Mouse (Mus musculus): ENCODE results near the gene Zscan26. TPM values are rescaled to one million over a fixed set of nuclear protein-coding genes. Genes with fewer than 3 reads are reported as not detected.
"Not testable (repeated sequence)": the region's sequence is repeated elsewhere in the genome, so short reads cannot be mapped to it uniquely, and the experiment has no call there.

Zscan26 gene
- polyA plus RNA-seq, 1 experiment from 2014 or later: 17.3 TPM

DNA sequence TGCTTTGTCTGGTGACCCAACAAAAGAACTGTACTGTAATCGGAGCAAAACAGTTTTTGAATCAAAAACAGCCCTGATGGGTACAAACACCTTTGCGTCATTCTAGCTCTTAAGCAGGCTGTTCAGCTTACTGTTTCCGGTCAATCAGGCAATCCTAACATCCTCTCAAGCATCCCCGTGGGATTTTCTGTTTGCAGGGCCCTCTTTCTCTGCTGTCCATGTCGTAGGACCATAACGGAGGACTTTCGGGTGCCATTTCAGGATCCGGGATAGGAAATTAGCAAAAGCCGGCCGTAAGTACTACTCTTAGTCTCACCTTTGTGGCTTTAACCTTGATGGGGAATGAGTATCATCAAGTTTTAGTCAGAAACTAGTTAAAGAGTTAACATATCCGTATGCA lies 46.2 kb downstream of the Zscan26 start:
- Histone ChIP-seq H3K4me3 (ENCODE audit: low read depth, low read length) (peak overlapping the region; percentile 51; the same call in 1 of the 2 replicates), H3K27me3 (ENCODE audit: control insufficient read depth, insufficient read depth, low read length) (no peaks in the 10 kb centered on the region), H3K9me3 (ENCODE audit: control insufficient read depth, low read length) (no peaks in the 10 kb centered on the region), H3K4me2 (replicated peaks; ENCODE audit: low read depth) (peak overlapping the region; percentile 68; the same call in 1 of the 2 replicates), H3K4me1 (replicated peaks; ENCODE audit: control insufficient read depth, insufficient read depth) (peaks cover 5% of the 10 kb centered on the region; the same call in 1 of the 2 replicates), H3K9ac (ENCODE audit: low read length) (no peak overlapping the region), H3K36me3 (ENCODE audit: control insufficient read depth, insufficient read depth, low read length) (no peaks in the 10 kb centered on the region), H3K27ac (replicated peaks) (no peak overlapping the region)
- no peak for DNase-seq (ENCODE audit: low spot score)
- ATAC-seq (ENCODE audit: low FRiP score, low TSS enrichment): no peak
- WGBS: 78% methylated on average over 11 of the region's 11 CpGs
- TF ChIP-seq EP300 (optimal IDR thresholded peaks at IDR 0.05): no peak
- TF ChIP-seq CTCF (IDR thresholded peaks at IDR 0.05; ENCODE audit: low read depth): no peak

DNA sequence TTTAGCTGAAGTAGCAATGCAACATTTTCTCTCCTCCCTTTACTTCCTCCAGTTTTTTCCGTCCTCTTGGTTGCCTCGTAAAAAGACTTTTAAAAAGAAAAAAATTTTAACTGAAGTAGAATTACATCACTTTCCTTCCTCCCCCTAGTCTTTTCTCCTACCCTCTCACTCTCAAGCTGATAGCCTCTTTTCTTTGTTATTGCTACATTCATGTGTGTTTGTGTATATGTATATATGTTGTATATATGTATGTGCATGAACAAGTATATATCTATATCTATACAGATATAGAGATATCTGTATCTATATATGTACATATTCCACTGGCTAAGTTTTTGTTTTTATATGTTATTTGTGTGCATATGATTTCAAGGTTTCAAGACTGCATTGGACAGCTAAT lies 50.7 kb downstream of the Zscan26 start:
- Histone ChIP-seq H3K4me3 (ENCODE audit: low read depth, low read length) (peak overlapping the region; percentile 78), H3K36me3 (ENCODE audit: control insufficient read depth, insufficient read depth, low read length) (no peaks in the 10 kb centered on the region), H3K9ac (ENCODE audit: low read length) (peak overlapping the region; percentile 90), H3K27me3 (ENCODE audit: control insufficient read depth, insufficient read depth, low read length) (no peaks in the 10 kb centered on the region), H3K9me3 (ENCODE audit: control insufficient read depth, low read length) (no peaks in the 10 kb centered on the region), H3K27ac (replicated peaks) (no peak overlapping the region), H3K4me2 (replicated peaks; ENCODE audit: low read depth) (peak overlapping the region; percentile 72), H3K4me1 (replicated peaks; ENCODE audit: control insufficient read depth, insufficient read depth) (peaks cover 1% of the 10 kb centered on the region; the same call in 1 of the 2 replicates)
- TF ChIP-seq CTCF (IDR thresholded peaks at IDR 0.05; ENCODE audit: low read depth) (no peak), EP300 (optimal IDR thresholded peaks at IDR 0.05) (no peak)
- 0% methylated on average over 2 of the region's 2 CpGs for whole genome bisulfite sequencing
- ATAC-seq (ENCODE audit: low FRiP score, low TSS enrichment): no peak
- no peak for DNase-seq (ENCODE audit: low spot score)

DNA sequence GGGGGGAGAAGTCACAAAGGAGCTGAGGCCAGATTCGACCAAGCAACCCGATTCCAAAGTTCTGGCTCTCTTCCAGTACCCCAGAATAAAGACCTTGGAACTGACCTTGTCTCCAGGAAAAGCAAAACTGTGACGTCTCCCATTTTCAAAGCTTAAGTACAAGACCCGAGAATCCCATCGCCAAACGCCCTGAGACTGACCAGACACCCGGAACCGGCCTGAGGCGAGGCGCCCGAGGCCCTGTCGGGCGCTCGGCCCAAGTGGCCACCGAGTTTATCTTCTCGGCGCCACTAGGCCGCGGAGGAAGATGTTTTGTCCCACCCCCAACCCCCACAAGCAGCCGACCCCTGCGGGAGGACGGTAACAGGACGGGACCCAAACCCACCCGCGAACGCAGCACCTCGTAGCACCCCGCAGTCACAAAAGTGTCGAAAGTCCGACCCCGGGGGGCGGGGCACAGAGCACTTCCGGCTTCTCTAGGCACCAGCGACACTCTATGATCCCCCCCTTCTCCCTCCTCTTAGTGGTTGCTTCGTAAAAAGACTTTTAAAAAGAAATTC lies 51.2 kb downstream of the Zscan26 start, which contains the start of gene Zkscan3:
Gene Zkscan3, minus strand, starts transcription at position 469 of the 560 bp plus-strand sequence.
- ATAC-seq (ENCODE audit: low FRiP score, low TSS enrichment): peak; percentile 93
- Histone ChIP-seq H3K27ac (replicated peaks) (peak within 1 kb of the TSS; percentile 83), H3K27me3 (ENCODE audit: control insufficient read depth, insufficient read depth, low read length) (no peaks in the 10 kb centered on the region), H3K4me3 (ENCODE audit: low read depth, low read length) (peak within 1 kb of the TSS; percentile 78), H3K36me3 (ENCODE audit: control insufficient read depth, insufficient read depth, low read length) (no peaks in the 10 kb centered on the region), H3K4me1 (replicated peaks; ENCODE audit: control insufficient read depth, insufficient read depth) (no peaks in the 10 kb centered on the region), H3K9me3 (ENCODE audit: control insufficient read depth, low read length) (no peaks in the 10 kb centered on the region), H3K4me2 (replicated peaks; ENCODE audit: low read depth) (peak within 1 kb of the TSS; percentile 72), H3K9ac (ENCODE audit: low read length) (peak within 1 kb of the TSS; percentile 90)
- 0% methylated on average over 35 of the region's 35 CpGs for WGBS
- TF ChIP-seq EP300 (optimal IDR thresholded peaks at IDR 0.05): no peak
- TF ChIP-seq CTCF (IDR thresholded peaks at IDR 0.05; ENCODE audit: low read depth): peak; percentile 21; the same call in 1 of the 2 replicates
- DNase-seq (ENCODE audit: low spot score): peak; percentile 89

DNA sequence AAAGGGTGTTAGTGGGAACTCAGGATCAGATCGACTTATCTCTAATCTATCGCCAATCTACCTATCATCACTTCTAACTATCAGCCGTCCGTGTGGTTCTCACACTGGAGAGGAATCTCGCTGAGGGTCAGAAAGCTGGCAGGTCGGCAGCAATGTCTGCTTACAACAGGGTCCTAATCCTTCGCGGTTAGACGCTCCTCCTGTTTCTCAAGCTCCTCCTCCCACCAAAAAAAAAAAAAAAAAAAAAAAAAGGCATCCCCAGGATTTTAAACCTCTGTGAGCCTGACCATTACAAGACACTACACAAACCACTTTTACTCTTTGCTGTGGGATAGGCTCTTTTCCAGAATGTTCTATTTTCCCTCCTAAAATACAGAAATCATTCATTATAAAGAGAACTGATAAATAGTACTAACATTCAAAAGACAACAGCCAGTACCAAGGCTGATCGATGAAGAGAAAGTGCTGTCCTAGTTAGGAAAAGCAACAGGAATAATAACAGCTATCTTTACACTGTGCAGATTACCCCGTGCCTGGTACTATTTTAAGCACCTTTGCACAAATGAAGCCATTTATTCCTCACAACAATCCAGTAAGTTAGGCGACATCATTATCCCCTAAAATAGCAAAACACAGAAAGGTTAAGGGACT lies 51.8 kb downstream of the Zscan26 start:
- 9% methylated on average over 12 of the region's 12 CpGs for WGBS
- no peak for DNase-seq (ENCODE audit: low spot score)
- Histone ChIP-seq H3K27ac (replicated peaks) (peak overlapping the region; percentile 83), H3K4me1 (replicated peaks; ENCODE audit: control insufficient read depth, insufficient read depth) (no peaks in the 10 kb centered on the region), H3K36me3 (ENCODE audit: control insufficient read depth, insufficient read depth, low read length) (no peaks in the 10 kb centered on the region), H3K9me3 (ENCODE audit: control insufficient read depth, low read length) (no peaks in the 10 kb centered on the region), H3K4me2 (replicated peaks; ENCODE audit: low read depth) (peak overlapping the region; percentile 72), H3K4me3 (ENCODE audit: low read depth, low read length) (peak overlapping the region; percentile 78), H3K9ac (ENCODE audit: low read length) (peak overlapping the region; percentile 90), H3K27me3 (ENCODE audit: control insufficient read depth, insufficient read depth, low read length) (no peaks in the 10 kb centered on the region)
- 0 out of 2 replicates have a peak, but pooled peaks have one; percentile 8 for ATAC-seq (ENCODE audit: low FRiP score, low TSS enrichment)
- TF ChIP-seq EP300 (optimal IDR thresholded peaks at IDR 0.05) (no peak), CTCF (IDR thresholded peaks at IDR 0.05; ENCODE audit: low read depth) (no peak)

DNA sequence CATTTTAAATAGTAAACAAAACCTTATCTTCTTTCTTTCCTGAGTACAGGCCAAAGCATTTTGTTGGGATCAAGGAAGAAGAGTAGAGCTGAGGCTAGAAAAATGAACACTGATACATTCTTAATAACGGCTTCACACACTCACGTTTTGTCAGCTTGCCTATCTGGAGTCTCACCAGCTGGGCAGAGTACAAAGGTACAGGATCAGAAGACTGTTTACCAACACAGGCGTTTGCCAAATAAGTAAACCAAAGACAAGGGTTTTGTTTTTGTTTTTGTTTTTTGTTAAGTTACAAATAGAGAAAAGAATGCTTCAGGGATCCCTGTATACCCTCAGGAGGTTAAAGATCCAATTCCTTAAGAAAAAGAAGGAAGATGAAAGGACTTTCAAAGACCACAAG lies 52.4 kb downstream of the Zscan26 start:
- ATAC-seq (ENCODE audit: low FRiP score, low TSS enrichment) (no peak), DNase-seq (ENCODE audit: low spot score) (no peak)
- 52% methylated on average over 3 of the region's 3 CpGs for WGBS
- Histone ChIP-seq H3K27ac (replicated peaks) (no peak overlapping the region), H3K4me1 (replicated peaks; ENCODE audit: control insufficient read depth, insufficient read depth) (no peaks in the 10 kb centered on the region), H3K9ac (ENCODE audit: low read length) (no peak overlapping the region), H3K27me3 (ENCODE audit: control insufficient read depth, insufficient read depth, low read length) (no peaks in the 10 kb centered on the region), H3K4me3 (ENCODE audit: low read depth, low read length) (peak overlapping the region; percentile 78), H3K9me3 (ENCODE audit: control insufficient read depth, low read length) (no peaks in the 10 kb centered on the region), H3K36me3 (ENCODE audit: control insufficient read depth, insufficient read depth, low read length) (0 out of 2 replicates have a peak, but pooled peaks cover 3% of the 10 kb centered on the region), H3K4me2 (replicated peaks; ENCODE audit: low read depth) (peak overlapping the region; percentile 72)
- no peak for TF ChIP-seq EP300 (optimal IDR thresholded peaks at IDR 0.05)
- TF ChIP-seq CTCF (IDR thresholded peaks at IDR 0.05; ENCODE audit: low read depth): no peak

- H3K27ac ChIP-seq (replicated peaks): no peak overlapping the region
- ATAC-seq (ENCODE audit: low FRiP score, low TSS enrichment) (no peak), DNase-seq (ENCODE audit: low spot score) (no peak)
- 84% methylated on average over 2 of the region's 2 CpGs for WGBS
- no peak overlapping the region for H3K9ac ChIP-seq (ENCODE audit: low read length)
- no peak for TF ChIP-seq CTCF (IDR thresholded peaks at IDR 0.05; ENCODE audit: low read depth)
- TF ChIP-seq EP300 (optimal IDR thresholded peaks at IDR 0.05): no peak
- H3K9me3 ChIP-seq (ENCODE audit: control insufficient read depth, low read length): no peaks in the 10 kb centered on the region
- H3K4me2 ChIP-seq (replicated peaks; ENCODE audit: low read depth): no peak overlapping the region
- H3K4me3 ChIP-seq (ENCODE audit: low read depth, low read length): no peak overlapping the region
- H3K27me3 ChIP-seq (ENCODE audit: control insufficient read depth, insufficient read depth, low read length): no peaks in the 10 kb centered on the region
- H3K36me3 ChIP-seq (ENCODE audit: control insufficient read depth, insufficient read depth, low read length): peaks cover 24% of the 10 kb centered on the region
- H3K4me1 ChIP-seq (replicated peaks; ENCODE audit: control insufficient read depth, insufficient read depth): no peaks in the 10 kb centered on the region
Measured at GRCm38 (mm10) chr13:21397486-21397885, 56.0 kb downstream of the Zscan26 start.

DNA sequence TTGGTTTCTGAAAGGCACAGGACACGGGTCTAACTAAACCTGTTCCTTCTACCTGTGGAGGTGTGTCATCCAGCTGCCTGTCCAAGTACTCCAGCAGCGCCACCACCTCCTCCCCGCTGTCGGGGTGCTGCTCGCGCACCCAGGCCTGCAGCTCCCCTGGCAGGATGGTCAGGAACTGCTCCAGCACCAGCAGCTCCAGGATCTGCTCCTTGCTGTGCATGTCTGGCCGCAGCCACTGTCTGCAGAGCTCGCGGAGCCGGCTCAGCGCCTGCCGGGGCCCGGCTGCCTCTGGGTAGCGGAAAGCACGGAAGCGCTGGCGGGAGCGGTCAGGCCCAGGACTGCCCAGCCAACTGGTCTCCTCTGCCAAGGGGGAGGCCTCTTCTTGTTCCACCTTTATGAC lies 57.5 kb downstream of the Zscan26 start:
- 89% methylated on average over 14 of the region's 18 CpGs for WGBS
- H3K36me3 ChIP-seq (ENCODE audit: control insufficient read depth, insufficient read depth, low read length): peaks cover 34% of the 10 kb centered on the region
- not testable (repeated sequence) for H3K9me3 ChIP-seq (ENCODE audit: control insufficient read depth, low read length); H3K9ac ChIP-seq (ENCODE audit: low read length); DNase-seq (ENCODE audit: low spot score); H3K4me2 ChIP-seq (replicated peaks; ENCODE audit: low read depth); H3K4me1 ChIP-seq (replicated peaks; ENCODE audit: control insufficient read depth, insufficient read depth); H3K27ac ChIP-seq (replicated peaks); H3K4me3 ChIP-seq (ENCODE audit: low read depth, low read length); H3K27me3 ChIP-seq (ENCODE audit: control insufficient read depth, insufficient read depth, low read length)
- peak; percentile 61 for ATAC-seq (ENCODE audit: low FRiP score, low TSS enrichment)
